Comparison of ENCODE assay signal across 8 mouse cellular contexts in genomic region chr4:53159767-53160166, GRCm38 (mm10). TPM values are rescaled to one million over a fixed set of nuclear protein-coding genes. Genes with fewer than 3 reads are reported as not detected.
DNase-seq lines count a peak whose midpoint lies in the region; ATAC-seq and TF ChIP-seq lines count a peak whose summit lies in the region.

Gene Abca1 (minus strand): TSS chr4:53159895.

- no peak for TF ChIP-seq RAD21 in MEL (IDR thresholded peaks at IDR 0.05; ENCODE audit: low read depth, low read length)

- peak within 1 kb of the TSS; percentile 68 for H3K4me2 ChIP-seq in lung, embryonic 14.5 days

- peaks cover 0 to 16% of the 10 kb centered on the region in 2 experiments; a peak in 2 of 4 replicates for H3K4me1 ChIP-seq in MEL (ENCODE audit: control insufficient read depth in 1 of 2, insufficient read depth in 2 of 2, low read length in 2 of 2)
- H3K4me1 ChIP-seq in lung, embryonic 14.5 days (ENCODE audit: insufficient read depth), result no peaks in the 10 kb centered on the region

- peaks cover 0 to 12% of the 10 kb centered on the region in 2 experiments; a peak in 2 of 4 replicates for H3K36me3 ChIP-seq in MEL (ENCODE audit: control insufficient read depth in 1 of 2, insufficient read depth in 2 of 2, low read length in 2 of 2)
- no peaks in the 10 kb centered on the region for H3K36me3 ChIP-seq in lung, embryonic 14.5 days (ENCODE audit: insufficient read depth)

- H3K4me3 ChIP-seq in MEL (ENCODE audit: control insufficient read depth in 1 of 2, insufficient read depth in 1 of 2, low read depth in 2 of 2, low read length in 2 of 2), result peak within 1 kb of the TSS; percentile 83 to 94
- peak within 1 kb of the TSS; percentile 53 for H3K4me3 ChIP-seq in lung, embryonic 14.5 days (ENCODE audit: low read depth, low read length)

- H3K27me3 ChIP-seq in MEL (ENCODE audit: control insufficient read depth in 1 of 2, insufficient read depth in 2 of 2, low read length in 2 of 2), result no peaks in the 10 kb centered on the region; a peak in 1 of 4 replicates
- no peaks in the 10 kb centered on the region for H3K27me3 ChIP-seq in lung, embryonic 14.5 days (ENCODE audit: insufficient read depth, low read length)

- peak in 1 of 2 experiments; percentile 25; a peak in 1 of 4 replicates for TF ChIP-seq EP300 in MEL (IDR thresholded peaks at IDR 0.05; ENCODE audit: low read depth in 1 of 2, low read length in 2 of 2)

- H3K9me3 ChIP-seq in MEL (replicated peaks; ENCODE audit: insufficient read depth, low read length), result no peaks in the 10 kb centered on the region
- no peaks in the 10 kb centered on the region for H3K9me3 ChIP-seq in lung, embryonic 14.5 days (ENCODE audit: low read depth, low read length)

- peaks cover 21% of the 10 kb centered on the region for H3K79me2 ChIP-seq in MEL (ENCODE audit: control insufficient read depth, insufficient read depth, low read length, poor library complexity)

- no peak for TF ChIP-seq CTCF in MEL (IDR thresholded peaks at IDR 0.05 in 2 of 3, conservative IDR thresholded peaks at IDR 0.05 in 1 of 3; ENCODE audit: control insufficient read depth in 1 of 3, insufficient read depth in 1 of 3, low read depth in 2 of 3, low read length in 3 of 3, poor library complexity in 1 of 3, severe bottlenecking in 1 of 3)
- TF ChIP-seq CTCF in lung, embryonic 14.5 days (IDR thresholded peaks at IDR 0.05; ENCODE audit: low read depth), result no peak

- WGBS in lung, embryonic 14.5 days, result under 1% methylated on average over 37 of the region's 37 CpGs

- peak within 1 kb of the TSS; percentile 56 for H3K27ac ChIP-seq in MEL (ENCODE audit: control insufficient read depth, low read depth, low read length)
- peak within 1 kb of the TSS; percentile 73 for H3K27ac ChIP-seq in lung, embryonic 14.5 days (ENCODE audit: low read depth)

- H3K9ac ChIP-seq in MEL (ENCODE audit: control insufficient read depth, low read depth, low read length, poor library complexity, severe bottlenecking), result peak within 1 kb of the TSS; percentile 80
- H3K9ac ChIP-seq in lung, embryonic 14.5 days, result peak within 1 kb of the TSS; percentile 60

- DNase-seq in MEL (ENCODE audit: low read depth, low spot score), result peak; percentile 95
- DNase-seq in cerebellum, adult 18-20 months, result peak; percentile 77 to 87
- peak; percentile 87 to 90 for DNase-seq in layer of hippocampus, adult 8-10 months (ENCODE audit: low spot score in 2 of 2)
- peak; percentile 95 for DNase-seq in lung, embryonic 14.5 days
- peak; percentile 89 for DNase-seq in testis, postnatal 14 days (ENCODE audit: low spot score)

- peak; percentile 96 for ATAC-seq in frontal cortex, adult (ENCODE audit: low TSS enrichment)
- ATAC-seq in hematopoietic stem cell, adult 5-6 weeks (replicated peaks in 1 of 2; ENCODE audit: insufficient read depth in 1 of 2, low FRiP score in 2 of 2, low TSS enrichment in 1 of 2, low read depth in 1 of 2, poor library complexity in 2 of 2, severe bottlenecking in 2 of 2), result peak; percentile 91 to 93
- ATAC-seq in lung, embryonic 14.5 days (ENCODE audit: insufficient read depth), result peak; percentile 94
- peak; percentile 92 for ATAC-seq in neutrophil, adult 5-6 weeks (ENCODE audit: extremely low read depth, insufficient number of reproducible peaks, low FRiP score, poor library complexity, severe bottlenecking)

- TF ChIP-seq POLR2A in MEL (IDR thresholded peaks at IDR 0.05; ENCODE audit: control insufficient read depth in 1 of 2, insufficient read depth in 1 of 2, low read depth in 1 of 2, low read length in 2 of 2, poor library complexity in 1 of 2), result peak; percentile 36 to 85; a peak in 3 of 4 replicates

TF ChIP-seq in MEL, 35 proteins besides CTCF, POLR2A, EP300 and RAD21:
- peak; percentile 53; the same call in 1 of the 2 replicates for TF ChIP-seq NELFE (IDR thresholded peaks at IDR 0.05; ENCODE audit: low read depth, low read length)
- no peak for TF ChIP-seq MEF2A (IDR thresholded peaks at IDR 0.05; ENCODE audit: extremely low read depth, insufficient replicate concordance, low read depth, low read length, poor library complexity, severe bottlenecking)
- no peak for TF ChIP-seq UBTF (IDR thresholded peaks at IDR 0.05; ENCODE audit: borderline replicate concordance, insufficient read depth, low read depth, low read length)
- peak; percentile 65; the same call in 1 of the 2 replicates for TF ChIP-seq ETS1 (IDR thresholded peaks at IDR 0.05; ENCODE audit: low read depth, low read length)
- no peak for TF ChIP-seq CHD1 (IDR thresholded peaks at IDR 0.05; ENCODE audit: low read depth, low read length)
- TF ChIP-seq TBP (IDR thresholded peaks at IDR 0.05; ENCODE audit: low read depth, low read length), result peak; percentile 87; the same call in 1 of the 2 replicates
- no peak for TF ChIP-seq ZKSCAN1 (IDR thresholded peaks at IDR 0.05; ENCODE audit: low read depth, low read length)
- TF ChIP-seq MAX (IDR thresholded peaks at IDR 0.05; ENCODE audit: low read length), result peak; percentile 99
- peak; percentile 78 for TF ChIP-seq USF1 (IDR thresholded peaks at IDR 0.05; ENCODE audit: low read depth, low read length)
- no peak for TF ChIP-seq JUND (IDR thresholded peaks at IDR 0.05; ENCODE audit: low read depth, low read length)
- TF ChIP-seq SMC3 (IDR thresholded peaks at IDR 0.05; ENCODE audit: low read depth, low read length), result no peak; the same call in 1 of the 2 replicates
- TF ChIP-seq MAZ (IDR thresholded peaks at IDR 0.05; ENCODE audit: low read depth, low read length), result no peak; the same call in 1 of the 2 replicates
- TF ChIP-seq CHD2 (IDR thresholded peaks at IDR 0.05; ENCODE audit: low read length), result no peak
- peak; percentile 55; the same call in 1 of the 2 replicates for TF ChIP-seq POLR2AphosphoS2 (IDR thresholded peaks at IDR 0.05; ENCODE audit: low read length)
- no peak for TF ChIP-seq MAFK (IDR thresholded peaks at IDR 0.05; ENCODE audit: borderline replicate concordance, low read depth, low read length)
- TF ChIP-seq MYB (IDR thresholded peaks at IDR 0.05; ENCODE audit: low read depth, low read length), result no peak
- peak; percentile 67 for TF ChIP-seq NRF1 (IDR thresholded peaks at IDR 0.05; ENCODE audit: insufficient read depth, low read depth, low read length, poor library complexity, severe bottlenecking)
- TF ChIP-seq SIN3A (IDR thresholded peaks at IDR 0.05; ENCODE audit: low read length), result peak; percentile 100
- TF ChIP-seq POLR2AphosphoS5 (IDR thresholded peaks at IDR 0.05; ENCODE audit: borderline replicate concordance, low read depth, low read length), result no peak
- TF ChIP-seq GATA1 (IDR thresholded peaks at IDR 0.05; ENCODE audit: low read depth, low read length), result no peak
- peak; percentile 73; the same call in 1 of the 2 replicates for TF ChIP-seq MYC (IDR thresholded peaks at IDR 0.05; ENCODE audit: low read depth, low read length)
- peak; percentile 75; the same call in 1 of the 2 replicates for TF ChIP-seq ZMIZ1 (IDR thresholded peaks at IDR 0.05; ENCODE audit: low read depth, low read length)
- TF ChIP-seq ZC3H11A (IDR thresholded peaks at IDR 0.05; ENCODE audit: low read depth, low read length), result peak; percentile 25
- no peak for TF ChIP-seq TAL1 (IDR thresholded peaks at IDR 0.05; ENCODE audit: low read length)
- TF ChIP-seq RCOR1 (IDR thresholded peaks at IDR 0.05; ENCODE audit: low read depth, low read length), result no peak; the same call in 1 of the 2 replicates
- no peak; the same call in 1 of the 2 replicates for TF ChIP-seq ZNF384 (IDR thresholded peaks at IDR 0.05; ENCODE audit: low read depth, low read length)
- no peak for TF ChIP-seq USF2 (IDR thresholded peaks at IDR 0.05; ENCODE audit: borderline replicate concordance in 1 of 2, insufficient read depth in 1 of 2, low read depth in 1 of 2, low read length in 2 of 2)
- TF ChIP-seq MXI1 (IDR thresholded peaks at IDR 0.05; ENCODE audit: low read depth, low read length), result peak; percentile 98
- peak; percentile 64 for TF ChIP-seq HCFC1 (IDR thresholded peaks at IDR 0.05; ENCODE audit: low read depth, low read length)
- TF ChIP-seq TCF12 (IDR thresholded peaks at IDR 0.05; ENCODE audit: low read depth, low read length), result peak; percentile 13; the same call in 1 of the 2 replicates
- TF ChIP-seq KAT2A (conservative IDR thresholded peaks at IDR 0.05; ENCODE audit: low read depth, low read length), result no peak
- no peak for TF ChIP-seq E2F4 (IDR thresholded peaks at IDR 0.05; ENCODE audit: borderline replicate concordance, low read depth, low read length)
- peak; percentile 57; the same call in 1 of the 2 replicates for TF ChIP-seq BHLHE40 (IDR thresholded peaks at IDR 0.05; ENCODE audit: borderline replicate concordance, low read depth, low read length)
- no peak for TF ChIP-seq ELF1 (IDR thresholded peaks at IDR 0.05; ENCODE audit: low read depth, low read length)
- no peak for TF ChIP-seq GABPA (IDR thresholded peaks at IDR 0.05; ENCODE audit: low read depth, low read length)

RNA-seq across cellular contexts. Expression of gene Abca1, which starts in this region (rescaled TPM):
- total RNA-seq in MEL (2012; rRNA removed), result 8.4 and 10.8 TPM in 2 replicates
- 1 to 10 TPM in 1 of 2 experiments, not detected in 1; 9.0 TPM for polyA plus RNA-seq in MEL (2012; ENCODE audit: insufficient read depth in 1 of 2, insufficient read length in 2 of 2, low read depth in 1 of 2, low replicate concordance in 2 of 2, missing spikeins in 1 of 2)
- total RNA-seq in hematopoietic stem cell, adult 5-6 weeks (2017), result 14.6 and 22.5 TPM in 2 replicates
- total RNA-seq in layer of hippocampus, adult 8-10 months (2022), result 10 to 100 TPM; 23.5 to 37.9 (median 28.2) TPM
- 13.6 and 14.3 TPM in 2 replicates for polyA plus RNA-seq in lung, embryonic 14.5 days (2014; fragmentation: Nextera tagmentation; extraction: Ambion mirVana)
- 75.5 and 86.1 TPM in 2 replicates for total RNA-seq in neutrophil, adult 5-6 weeks (2017)

Comparison
In these comparisons a context has a peak if more than half of its experiments do, and no peak if none do; other contexts are left out.
1. Peak in every context shown above with its lines: DNase-seq, ATAC-seq, H3K4me3 ChIP-seq and H3K27ac ChIP-seq.